Mouse (Mus musculus) lung, embryonic 14.5 days (tissue): ENCODE results near the gene Dock1. TPM values are rescaled to one million over a fixed set of nuclear protein-coding genes. Genes with fewer than 3 reads are reported as not detected.

Experiments
- ATAC-seq: fragments of 200-750 bp; cut with Nextera tagmentation; 2 replicates; pipeline ENCODE4 v1.8.0; 2017; ENCODE audit warnings: mild to moderate bottlenecking, moderate TSS enrichment, moderate library complexity; ENCODE audit not compliant: insufficient read depth
- DNase-seq: peaks from one replicate; pipeline ENCODE4 v3.0.0-alpha.2; 2015
- H3K27ac ChIP-seq: fragments of 300-500 bp; sonication (generic); 2 replicates; pipeline ENCODE4 v1.5.1; 2014; ENCODE audit warnings: low read depth, mild to moderate bottlenecking, moderate library complexity
- H3K27me3 ChIP-seq: fragments of 300-500 bp; sonication (generic); 2 replicates; pipeline ENCODE4 v1.6.1; 2014; ENCODE audit warnings: low read length, control low read depth; ENCODE audit not compliant: insufficient read depth
- H3K36me3 ChIP-seq: fragments of 300-500 bp; sonication (generic); 2 replicates; pipeline ENCODE4 v1.6.1; 2014; ENCODE audit warnings: control low read depth; ENCODE audit not compliant: insufficient read depth
- H3K4me1 ChIP-seq: fragments of 300-500 bp; sonication (generic); 2 replicates; pipeline ENCODE4 v1.6.1; 2014; ENCODE audit warnings: antibody characterized with exemption, control low read depth; ENCODE audit not compliant: insufficient read depth
- H3K4me2 ChIP-seq: fragments of 300-500 bp; sonication (generic); 2 replicates; pipeline ENCODE4 v1.6.1; 2014; ENCODE audit warnings: mild to moderate bottlenecking
- H3K4me3 ChIP-seq: fragments of 300-500 bp; sonication (generic); 2 replicates; pipeline ENCODE4 v1.5.1; 2014; ENCODE audit warnings: low read depth, low read length
- H3K9ac ChIP-seq: fragments of 300-500 bp; sonication (generic); 2 replicates; pipeline ENCODE4 v1.6.1; 2014
- H3K9me3 ChIP-seq: fragments of 300-500 bp; sonication (generic); 2 replicates; pipeline ENCODE4 v1.6.1; 2016; ENCODE audit warnings: low read depth, low read length, control low read depth
- CTCF ChIP-seq: IDR thresholded peaks from 2 replicates; pipeline ENCODE4 v1.5.1; 2016; ENCODE audit warnings: antibody characterized with exemption, low read depth
- WGBS: fragments of 180-500 bp; shearing (Covaris S2); extraction: QIAGEN DNeasy Blood & Tissue Kit; methylation state at CpG from one replicate; pipeline ENCODE4 v1.1.7; 2014; 5-methylcytosine and 5-hydroxymethylcytosine counted together
- polyA plus RNA-seq: library from polyadenylated mRNA; unstranded; fragments of >200 nt; fragmentation: Nextera tagmentation; extraction: Ambion mirVana; gene quantifications from 2 replicates; pipeline ENCODE4 v1.2.1, GENCODE M21; 2014

Gene Dock1
- polyA plus RNA-seq, 1 experiment from 2014 or later: 57.3 TPM

DNA sequence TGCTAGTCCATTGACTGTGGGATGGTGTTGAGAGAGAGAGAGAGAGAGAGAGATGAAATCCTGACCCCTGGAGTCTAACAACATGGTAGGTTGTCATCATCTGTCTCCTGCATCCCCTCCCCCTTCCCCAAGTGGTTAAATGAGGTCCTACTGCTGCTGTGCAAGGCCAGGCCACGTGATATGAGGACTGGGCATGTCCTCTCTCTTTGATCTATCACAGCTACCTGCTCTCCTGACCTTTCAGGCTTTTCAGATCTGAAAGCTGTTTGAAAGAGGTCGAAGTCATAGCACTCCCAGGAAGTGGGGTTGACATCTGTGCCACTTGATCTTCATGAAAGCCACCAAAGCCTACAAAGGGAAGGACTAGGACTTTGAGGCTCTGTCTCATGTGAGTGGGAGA, 365.2 kb downstream of the Dock1 start:
- DNase-seq (no peak), ATAC-seq (no peak)
- no peaks in the 10 kb centered on the region for H3K27me3 ChIP-seq
- H3K4me1 ChIP-seq: no peaks in the 10 kb centered on the region
- no peaks in the 10 kb centered on the region for H3K9me3 ChIP-seq
- WGBS: 21% methylated on average over 2 of the region's 2 CpGs
- no peak overlapping the region for H3K9ac ChIP-seq
- H3K4me3 ChIP-seq: no peak overlapping the region
- no peaks in the 10 kb centered on the region for H3K36me3 ChIP-seq
- no peak overlapping the region for H3K27ac ChIP-seq
- no peak for TF ChIP-seq CTCF
- no peak overlapping the region for H3K4me2 ChIP-seq

DNA sequence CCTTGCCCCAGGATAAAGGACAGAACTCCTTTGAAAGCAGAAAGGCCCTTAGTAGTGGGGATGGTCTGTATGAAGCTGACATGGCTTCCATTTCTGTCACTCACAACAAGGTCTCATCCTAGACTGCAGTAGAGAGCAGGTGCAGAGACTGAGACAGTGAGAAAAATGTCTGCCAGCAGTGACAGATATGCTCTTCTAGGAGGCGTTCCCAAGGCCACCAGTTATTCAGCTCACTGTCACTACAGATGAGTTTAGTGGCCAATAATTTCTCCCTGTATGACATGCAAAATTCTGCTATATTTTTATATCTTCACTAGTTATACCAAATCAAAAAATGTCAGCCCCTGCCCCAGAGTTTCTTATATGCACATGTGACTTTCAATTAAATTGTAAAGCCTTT, 368.5 kb downstream of the Dock1 start:
- no peaks in the 10 kb centered on the region for H3K4me1 ChIP-seq
- no peak overlapping the region for H3K4me3 ChIP-seq
- H3K27me3 ChIP-seq: no peaks in the 10 kb centered on the region
- H3K9me3 ChIP-seq: no peaks in the 10 kb centered on the region
- H3K36me3 ChIP-seq: no peaks in the 10 kb centered on the region
- 80% methylated on average over 1 of the region's 1 CpGs for WGBS
- no peak for TF ChIP-seq CTCF
- no peak overlapping the region for H3K27ac ChIP-seq
- H3K9ac ChIP-seq: no peak overlapping the region
- no peak for DNase-seq
- H3K4me2 ChIP-seq: no peak overlapping the region
- no peak for ATAC-seq

DNA sequence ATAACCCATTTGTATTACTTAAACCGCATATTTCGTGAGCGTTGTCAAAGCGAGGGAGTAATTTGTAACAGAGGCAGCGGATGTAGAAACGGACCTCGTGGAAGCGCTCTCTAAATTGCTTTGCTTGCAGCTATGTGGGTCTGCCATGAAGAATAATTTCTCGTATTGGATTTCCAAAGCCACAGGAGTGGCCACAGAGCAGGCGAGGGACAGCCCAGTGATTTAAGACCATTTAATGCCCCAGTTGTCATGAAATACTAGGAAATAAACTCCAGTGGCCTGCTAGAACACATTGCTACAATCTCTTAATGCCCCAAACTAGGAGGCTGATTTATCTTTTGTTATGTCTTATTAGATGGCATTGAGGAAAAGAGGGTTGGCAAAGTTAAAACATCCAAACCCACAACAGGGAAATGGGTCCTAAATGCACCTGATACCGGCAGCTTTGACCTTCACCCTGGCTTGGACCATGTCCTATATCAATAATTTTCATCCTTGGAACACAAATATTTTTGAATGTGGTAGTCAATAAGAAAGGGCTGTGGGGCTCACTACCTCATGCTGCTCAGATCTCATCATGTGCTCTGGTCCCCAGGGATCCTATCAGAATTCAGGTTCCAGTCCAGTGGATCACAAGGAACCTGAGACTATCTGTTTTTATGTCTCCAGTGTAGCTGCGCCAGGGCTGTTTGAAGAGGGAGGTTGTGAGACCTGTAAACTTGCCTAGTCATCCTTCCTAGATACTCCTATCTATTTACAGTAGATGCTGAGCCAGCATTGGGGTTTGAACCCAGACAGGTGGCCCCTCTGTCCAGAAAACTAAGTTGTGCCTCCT, 373.7 kb downstream of the Dock1 start:
- Histone ChIP-seq H3K36me3 (no peaks in the 10 kb centered on the region), H3K27ac (no peak overlapping the region), H3K4me3 (no peak overlapping the region), H3K9me3 (0 out of 2 replicates have a peak, but pooled peaks cover 3% of the 10 kb centered on the region), H3K27me3 (no peaks in the 10 kb centered on the region), H3K9ac (no peak overlapping the region), H3K4me2 (no peak overlapping the region), H3K4me1 (no peaks in the 10 kb centered on the region)
- 90% methylated on average over 12 of the region's 12 CpGs for WGBS
- ATAC-seq (no peak), DNase-seq (no peak)
- TF ChIP-seq CTCF: no peak

DNA sequence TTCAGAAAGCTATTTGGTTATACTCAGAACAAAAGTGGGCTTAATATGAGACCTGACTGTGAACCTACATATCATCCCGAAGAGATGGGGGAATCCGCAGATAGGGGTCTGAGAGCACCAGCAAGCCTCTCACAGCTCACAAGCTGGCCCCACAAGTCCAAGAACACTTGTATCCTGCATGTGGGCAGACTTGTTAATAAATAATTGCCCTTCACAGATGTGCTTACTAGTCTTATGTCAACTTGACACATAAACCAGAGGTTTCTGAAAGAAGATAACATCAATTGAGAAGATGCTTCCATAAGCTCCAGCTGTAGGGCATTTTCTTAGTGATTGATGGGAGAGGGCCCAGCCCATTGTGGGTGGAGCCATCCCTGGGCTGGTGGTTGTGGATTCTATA, 379.0 kb downstream of the Dock1 start:
- ATAC-seq (no peak), DNase-seq (no peak)
- Histone ChIP-seq H3K9ac (no peak overlapping the region), H3K9me3 (0 out of 2 replicates have a peak, but pooled peaks cover 3% of the 10 kb centered on the region), H3K4me1 (no peaks in the 10 kb centered on the region), H3K27me3 (no peaks in the 10 kb centered on the region), H3K27ac (no peak overlapping the region), H3K4me2 (no peak overlapping the region), H3K4me3 (no peak overlapping the region), H3K36me3 (no peaks in the 10 kb centered on the region)
- no peak for TF ChIP-seq CTCF
- 86% methylated on average over 2 of the region's 2 CpGs for WGBS

DNA sequence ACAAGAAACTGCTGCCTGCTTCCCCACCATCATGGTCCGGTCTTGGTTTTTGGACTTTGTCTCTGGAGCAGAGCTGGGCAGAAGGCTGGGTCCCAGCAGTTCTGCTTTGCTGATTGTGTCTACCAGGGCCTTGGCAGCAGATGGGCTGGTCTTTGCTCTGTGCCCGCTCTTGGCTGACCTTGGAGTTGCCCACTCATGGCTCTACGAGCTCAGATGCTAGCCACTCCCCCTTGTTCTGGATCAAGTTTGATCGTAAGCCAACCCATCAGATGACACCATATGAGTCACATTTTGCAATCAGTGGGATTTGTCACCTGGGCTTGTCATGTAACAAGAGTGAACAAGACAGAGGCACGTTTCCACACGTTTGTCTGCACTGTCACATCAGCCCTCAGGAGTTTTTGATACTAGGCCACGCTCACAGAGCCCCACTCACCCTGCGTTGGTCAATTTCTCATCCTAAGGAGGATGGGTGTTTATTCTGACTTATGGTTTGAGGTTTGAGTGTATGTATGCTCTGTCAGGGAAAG, 382.8 kb downstream of the Dock1 start:
- no peaks in the 10 kb centered on the region for H3K4me1 ChIP-seq
- H3K4me2 ChIP-seq: no peak overlapping the region
- DNase-seq (no peak), ATAC-seq (no peak)
- no peak overlapping the region for H3K27ac ChIP-seq
- no peak overlapping the region for H3K4me3 ChIP-seq
- no peaks in the 10 kb centered on the region for H3K9me3 ChIP-seq
- H3K9ac ChIP-seq: no peak overlapping the region
- H3K36me3 ChIP-seq: no peaks in the 10 kb centered on the region
- TF ChIP-seq CTCF: no peak
- no peaks in the 10 kb centered on the region for H3K27me3 ChIP-seq
- 74% methylated on average over 8 of the region's 8 CpGs for WGBS

DNA sequence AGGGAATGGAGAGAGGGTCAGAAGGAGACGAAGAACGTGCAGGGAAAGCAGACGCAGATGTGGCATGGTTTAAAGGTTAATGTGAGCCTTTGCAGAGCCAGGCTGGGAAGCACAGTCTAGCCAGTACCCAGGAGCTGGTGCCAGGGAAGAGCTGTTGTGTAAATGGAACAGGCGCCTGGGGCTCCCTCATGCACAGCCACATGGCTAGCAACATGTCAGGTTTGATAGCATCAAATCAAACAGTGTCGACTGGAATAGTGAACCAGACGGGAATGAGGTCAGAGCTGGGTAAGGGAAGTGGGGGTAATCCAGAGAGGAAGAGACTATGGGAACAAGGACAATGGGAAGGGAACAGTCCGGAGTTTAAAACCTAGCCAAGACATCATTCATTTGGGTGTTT, 384.2 kb downstream of the Dock1 start:
- WGBS: 55% methylated on average over 7 of the region's 7 CpGs
- DNase-seq: no peak
- Histone ChIP-seq H3K27me3 (no peaks in the 10 kb centered on the region), H3K27ac (no peak overlapping the region), H3K9me3 (no peaks in the 10 kb centered on the region), H3K4me2 (no peak overlapping the region), H3K4me1 (no peaks in the 10 kb centered on the region), H3K36me3 (no peaks in the 10 kb centered on the region), H3K4me3 (no peak overlapping the region), H3K9ac (no peak overlapping the region)
- ATAC-seq: no peak
- no peak for TF ChIP-seq CTCF

DNA sequence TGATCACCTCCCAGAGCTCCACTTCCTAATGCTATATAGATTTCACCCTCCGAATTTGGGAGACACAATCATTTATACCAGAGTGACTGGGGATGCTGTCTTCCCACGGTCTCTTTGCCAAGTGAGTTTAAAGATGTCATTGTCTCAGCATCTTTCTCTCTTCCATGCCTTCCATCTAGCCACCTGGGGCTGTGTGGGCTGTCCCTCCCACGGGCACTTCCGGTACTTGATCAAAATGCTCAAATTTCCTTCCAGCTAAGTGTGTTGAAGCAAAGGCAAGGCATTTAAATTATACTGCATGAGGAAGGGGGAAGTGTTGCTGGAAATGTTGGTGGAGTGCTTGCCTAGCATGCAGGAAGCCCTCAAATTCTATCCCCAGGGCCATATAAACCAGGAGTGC, 388.6 kb downstream of the Dock1 start:
- H3K27ac ChIP-seq: no peak overlapping the region
- DNase-seq (no peak), ATAC-seq (no peak)
- TF ChIP-seq CTCF: no peak
- H3K4me2 ChIP-seq: no peak overlapping the region
- WGBS: 80% methylated on average over 4 of the region's 4 CpGs
- H3K36me3 ChIP-seq: 0 out of 2 replicates have a peak, but pooled peaks cover 5% of the 10 kb centered on the region
- H3K4me1 ChIP-seq: no peaks in the 10 kb centered on the region
- no peaks in the 10 kb centered on the region for H3K27me3 ChIP-seq
- peaks cover 4% of the 10 kb centered on the region; the same call in 1 of the 2 replicates for H3K9me3 ChIP-seq
- no peak overlapping the region for H3K4me3 ChIP-seq
- H3K9ac ChIP-seq: no peak overlapping the region
